Mouse (Mus musculus) cortical plate, adult 2 months (tissue): ENCODE measurements around the gene Tbc1d12.
A peak's percentile ranks its signal among the peaks of the same experiment; 100 is the strongest.

ENCODE experiments used
- CTCF ChIP-seq: fragments of 200-500 bp; IDR thresholded peaks from 2 replicates; pipeline ENCODE4 v1.5.1; 2011; ENCODE audit warnings: mild to moderate bottlenecking, control low read depth, low read length; ENCODE audit not compliant: insufficient read depth; ENCODE audit errors: extremely low read depth
- POLR2A ChIP-seq: fragments of 200-500 bp; IDR thresholded peaks from 2 replicates; pipeline ENCODE4 v1.6.1; 2011; ENCODE audit warnings: mild to moderate bottlenecking, low read length, control low read depth; ENCODE audit not compliant: insufficient read depth; ENCODE audit errors: extremely low read depth

DNA sequence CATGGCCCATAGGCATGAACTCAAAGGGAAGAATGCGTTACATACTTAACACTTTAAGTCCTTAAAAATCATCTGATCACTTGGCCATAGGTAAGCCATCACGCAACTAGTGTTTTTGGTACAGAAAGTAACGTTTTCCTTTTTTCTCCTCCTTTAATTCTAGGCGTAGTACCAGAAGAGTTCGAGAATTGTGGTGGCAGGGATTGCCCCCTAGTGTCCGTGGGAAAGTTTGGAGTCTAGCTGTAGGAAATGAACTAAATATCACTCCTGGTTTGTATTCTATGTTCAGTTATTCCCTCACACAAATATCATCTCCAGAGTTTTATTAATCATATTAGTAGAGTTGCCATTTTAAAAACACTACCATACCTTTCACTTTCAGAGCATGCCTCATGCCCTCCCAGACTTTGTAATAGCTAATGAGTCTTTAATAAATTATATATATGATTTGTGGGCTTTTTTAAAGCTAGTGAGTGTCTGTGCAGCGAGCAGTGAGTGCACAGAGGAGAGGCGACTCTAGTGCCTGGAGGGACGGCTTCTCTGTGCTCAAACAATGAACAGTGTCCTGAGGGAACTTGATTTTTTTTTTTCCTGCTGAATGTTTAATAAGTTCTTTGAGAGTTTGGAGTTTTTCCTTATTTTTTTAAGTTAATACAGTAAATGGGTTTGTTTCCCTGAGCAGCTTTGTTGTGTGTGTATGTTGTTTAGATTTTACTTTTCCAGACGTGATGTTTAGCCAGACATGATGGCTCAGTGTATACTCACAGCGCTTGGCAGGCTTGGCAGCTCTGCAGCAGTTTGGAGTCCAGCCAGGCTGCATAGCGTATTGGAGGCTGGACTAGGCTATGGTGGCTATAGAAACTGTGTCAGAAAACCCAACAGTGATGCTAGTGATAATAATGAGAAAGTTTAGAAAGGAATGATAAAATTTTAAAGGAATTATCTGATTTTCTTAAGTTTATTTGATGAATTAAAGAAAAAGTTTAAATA is 65.1 kb downstream of the Tbc1d12 start:
- 0 out of 2 replicates have a peak, but pooled peaks have one; percentile 17 for TF ChIP-seq CTCF
- no peak for TF ChIP-seq POLR2A
